Mouse (Mus musculus) v-Abl transformed pro-B cells (cell line): ENCODE results near the gene Scnn1a.

Experiments
- in situ Hi-C, 2 experiments: fragments of 400-800 bp; cut with MboI; formaldehyde crosslinking; loops; one replicate each; pipeline ENCODE4 v1.15.1; 2025; ENCODE audit not compliant: unreplicated experiment in 2 of 2

The Scnn1a gene

DNA sequence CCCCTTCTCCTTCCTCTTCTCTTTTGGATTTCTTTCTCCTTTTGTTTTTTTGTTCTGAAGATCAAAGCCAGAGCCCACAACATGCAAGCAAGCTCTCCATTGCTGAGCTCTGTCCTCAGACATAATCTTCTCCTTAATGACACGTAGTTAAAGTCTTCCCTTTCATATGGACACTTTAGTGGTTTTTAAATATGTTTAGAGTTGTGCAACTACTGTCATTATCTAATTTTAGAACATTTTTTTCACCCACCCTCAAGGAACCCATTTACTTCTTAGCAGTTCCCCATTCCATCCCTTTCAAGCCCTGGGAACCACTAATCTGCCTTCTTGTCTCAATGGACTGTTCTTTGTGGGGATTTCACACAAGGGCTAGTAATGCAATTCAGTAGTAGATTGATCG lies 13.9 kb downstream of the Scnn1a start:
- in situ Hi-C loops: no loop called here

DNA sequence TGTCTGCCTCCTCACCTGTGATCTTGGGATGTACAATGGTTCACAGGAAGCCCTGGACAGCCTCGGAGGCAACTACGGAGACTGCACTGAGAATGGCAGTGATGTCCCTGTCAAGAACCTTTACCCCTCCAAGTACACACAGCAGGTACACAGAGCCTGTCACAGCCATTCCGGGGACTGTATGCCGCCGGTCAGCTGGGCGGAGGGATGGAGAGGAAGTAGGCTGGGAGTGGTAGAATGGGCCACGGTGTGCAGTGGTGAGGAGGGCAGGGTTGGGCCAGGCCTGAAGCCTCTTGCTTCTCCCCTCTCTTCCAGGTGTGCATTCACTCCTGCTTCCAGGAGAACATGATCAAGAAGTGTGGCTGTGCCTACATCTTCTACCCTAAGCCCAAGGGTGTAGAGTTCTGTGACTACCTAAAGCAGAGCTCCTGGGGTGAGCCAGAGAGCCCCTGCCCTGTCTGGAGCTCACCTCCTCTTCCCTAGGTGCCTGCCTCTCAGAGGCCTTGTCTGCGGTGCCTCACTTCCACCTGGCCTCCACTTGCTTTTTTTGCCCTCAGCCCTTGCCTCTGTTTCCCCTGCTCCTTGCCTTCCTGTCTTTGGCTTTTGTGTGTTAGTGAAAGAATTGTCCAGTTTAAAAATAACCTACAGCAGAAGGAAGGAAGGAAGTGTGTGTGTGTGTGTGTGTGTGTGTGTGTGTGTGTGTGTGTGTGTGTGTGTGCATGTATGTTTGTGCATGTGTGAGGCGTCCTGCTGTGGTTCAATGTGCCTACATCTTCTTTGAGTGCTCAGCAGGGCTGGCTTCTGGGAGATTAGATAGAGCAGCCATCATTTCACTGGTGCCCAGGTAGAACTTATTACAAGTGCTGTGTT lies 18.6 kb downstream of the Scnn1a start:
- in situ Hi-C loops: no loop called here

DNA sequence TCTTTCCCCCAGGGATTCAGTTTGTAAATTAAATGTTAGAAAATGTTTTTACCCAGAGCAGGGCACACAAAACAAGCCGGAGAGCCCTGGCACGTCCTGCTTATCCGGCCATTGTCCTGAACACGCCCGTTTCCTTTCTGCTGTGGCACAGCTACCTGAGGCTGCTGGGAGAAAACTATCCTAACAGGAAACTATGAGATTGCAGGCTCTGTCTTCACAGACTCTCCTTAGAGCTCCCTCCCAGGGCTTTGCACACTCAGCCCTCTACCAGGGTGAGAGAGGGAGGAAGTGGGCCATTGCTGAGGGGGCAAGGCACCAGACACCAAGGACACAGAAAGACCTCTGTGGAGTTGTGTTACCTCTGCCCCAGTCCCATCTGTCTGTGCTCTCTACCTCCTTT lies 19.8 kb downstream of the Scnn1a start:
- in situ Hi-C loops: no loop called here

DNA sequence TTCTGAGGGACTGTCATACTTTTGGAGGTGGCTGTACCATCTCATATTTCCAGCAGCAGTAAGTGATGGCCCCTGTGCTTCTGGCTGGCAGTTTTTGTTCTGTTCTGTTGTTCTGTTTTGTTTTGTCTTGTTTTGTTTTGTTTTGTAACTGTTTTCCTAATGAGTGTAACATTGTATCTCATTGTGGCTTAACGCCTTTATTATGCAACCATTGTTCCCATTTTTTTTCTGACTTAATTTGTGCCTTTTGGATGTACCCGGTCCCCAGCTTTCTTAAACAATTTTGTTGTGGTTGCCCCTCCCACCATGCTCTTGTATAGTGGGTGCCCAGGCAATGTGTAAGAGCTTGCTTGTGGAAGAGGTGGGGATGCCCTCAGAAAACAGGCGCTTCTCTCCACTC lies 21.7 kb downstream of the Scnn1a start:
- in situ Hi-C loops: no loop called here

DNA sequence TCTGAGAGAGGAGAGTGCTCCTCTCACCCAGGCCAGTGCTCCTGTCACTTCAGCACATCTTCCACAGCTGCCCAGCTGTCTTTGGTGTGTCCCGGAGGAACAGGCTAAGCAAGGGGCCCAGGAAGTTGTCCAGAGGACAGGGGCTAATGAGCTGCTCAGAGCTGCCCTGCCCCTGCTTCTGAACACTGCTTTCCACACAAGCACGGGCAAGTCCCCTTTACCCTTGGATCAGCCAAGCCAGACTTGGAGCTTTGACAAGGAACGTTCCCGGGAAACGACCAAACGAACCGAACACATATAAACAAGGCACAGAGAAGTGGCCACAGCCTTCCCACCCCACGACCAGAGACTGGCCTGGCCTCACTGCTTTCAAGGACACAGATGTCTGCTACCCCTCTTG lies 23.6 kb downstream of the Scnn1a start:
- in situ Hi-C loops: no loop called here

DNA sequence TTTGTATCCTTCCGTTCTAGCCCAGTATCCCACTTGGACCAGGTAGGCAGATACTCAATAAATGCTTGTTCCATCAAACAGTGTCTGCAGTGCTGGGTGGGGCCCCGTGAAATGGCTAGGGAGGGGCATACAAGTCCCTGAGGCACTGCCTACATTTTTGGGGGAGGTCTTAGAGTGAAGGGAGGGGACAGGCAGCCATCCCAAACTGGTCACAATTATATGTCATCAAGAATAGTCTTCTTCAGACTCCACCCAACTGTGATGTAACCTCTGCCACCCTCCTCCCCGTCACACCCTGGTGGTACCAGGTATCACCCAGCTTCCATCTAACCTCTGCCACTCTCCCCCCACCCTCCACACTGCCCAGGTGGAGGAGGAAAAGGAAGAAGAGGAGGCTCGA lies 24.4 kb downstream of the Scnn1a start:
- in situ Hi-C loops: no loop called here

DNA sequence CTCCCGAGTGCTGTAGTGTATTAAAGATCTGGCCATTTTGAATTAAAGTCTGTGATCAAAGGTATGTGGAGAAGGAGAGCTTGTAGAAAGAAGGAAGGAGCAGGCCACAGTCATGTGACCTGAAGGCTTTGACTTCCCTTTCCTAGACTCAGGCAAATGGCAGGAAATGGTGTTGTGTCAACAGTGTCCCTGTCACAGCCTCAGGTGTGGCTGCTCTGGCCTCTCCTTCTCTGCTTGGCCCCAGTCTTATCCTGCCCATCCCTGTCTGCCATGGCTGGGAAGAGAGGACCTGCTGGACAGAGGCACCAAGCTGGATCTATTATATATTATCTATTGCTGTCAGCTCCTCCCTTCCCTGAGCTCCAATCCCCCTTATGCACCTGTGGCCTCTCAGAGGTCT lies 25.2 kb downstream of the Scnn1a start:
- in situ Hi-C loops: no loop called here

DNA sequence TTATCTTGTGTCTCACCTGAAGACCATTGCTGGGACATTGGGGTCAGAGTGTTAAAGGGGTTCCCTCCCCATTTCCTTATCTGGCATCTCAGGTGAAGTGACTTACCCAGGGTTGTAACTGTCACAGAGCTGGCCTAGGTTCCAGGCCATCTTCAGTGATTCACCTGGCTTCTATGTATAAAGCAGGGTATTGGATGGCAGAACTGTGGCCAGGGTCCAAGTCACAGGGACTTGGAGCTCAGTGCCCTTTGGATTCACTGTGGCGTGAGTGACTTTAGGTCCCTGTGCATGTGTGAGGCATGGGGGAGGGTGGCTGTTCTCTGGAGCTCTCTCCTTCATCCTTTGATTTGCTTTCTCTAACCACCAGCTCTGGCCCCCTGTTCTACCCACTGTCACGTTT lies 25.6 kb downstream of the Scnn1a start:
- in situ Hi-C loops: no loop called here

DNA sequence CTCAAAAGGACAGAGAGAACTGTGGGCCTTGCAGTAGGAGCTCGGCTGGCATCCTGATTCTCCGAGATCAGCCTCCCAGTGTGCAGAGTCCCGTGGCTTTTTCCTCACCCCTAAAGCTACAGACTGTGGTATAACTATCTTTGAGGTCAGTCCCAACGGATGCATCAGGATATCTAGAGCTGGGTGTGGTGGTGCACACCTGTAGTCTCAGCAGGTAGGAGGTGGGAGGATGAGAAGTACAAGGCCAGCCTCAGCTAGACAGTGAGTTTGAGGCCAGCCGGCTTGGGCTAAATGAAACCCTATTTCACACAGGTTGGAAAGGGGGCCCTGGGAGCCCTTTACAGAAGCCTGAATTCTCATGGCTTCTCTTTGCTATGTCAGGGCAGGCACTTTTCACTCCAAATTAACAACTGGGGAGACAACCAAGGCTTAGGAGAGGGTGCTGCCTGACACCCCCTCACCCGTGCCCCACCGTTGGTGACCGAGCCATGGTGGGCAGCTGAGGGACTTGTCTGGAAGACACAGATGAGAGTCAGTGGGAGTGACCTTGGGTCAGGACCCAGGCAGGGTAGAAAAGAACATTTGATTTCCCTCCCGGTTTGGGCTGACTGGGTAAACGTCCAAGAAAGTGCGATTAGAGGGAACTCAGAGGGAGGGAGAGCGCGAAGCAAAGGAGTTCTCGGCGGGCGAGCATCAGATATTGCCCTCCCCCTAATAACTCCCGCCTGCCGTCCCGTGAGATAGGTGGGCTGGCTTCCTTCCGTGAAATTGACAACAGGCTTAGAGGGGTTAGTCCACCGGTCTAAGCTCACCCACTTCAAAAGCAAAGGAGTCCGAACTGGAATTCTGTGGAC lies 28.5 kb downstream of the Scnn1a start, which contains the start of gene Tnfrsf1a:
TSS of gene Tnfrsf1a (plus strand) at position 642 of the 854 bp plus-strand sequence.
- in situ Hi-C loops: no loop called here

DNA sequence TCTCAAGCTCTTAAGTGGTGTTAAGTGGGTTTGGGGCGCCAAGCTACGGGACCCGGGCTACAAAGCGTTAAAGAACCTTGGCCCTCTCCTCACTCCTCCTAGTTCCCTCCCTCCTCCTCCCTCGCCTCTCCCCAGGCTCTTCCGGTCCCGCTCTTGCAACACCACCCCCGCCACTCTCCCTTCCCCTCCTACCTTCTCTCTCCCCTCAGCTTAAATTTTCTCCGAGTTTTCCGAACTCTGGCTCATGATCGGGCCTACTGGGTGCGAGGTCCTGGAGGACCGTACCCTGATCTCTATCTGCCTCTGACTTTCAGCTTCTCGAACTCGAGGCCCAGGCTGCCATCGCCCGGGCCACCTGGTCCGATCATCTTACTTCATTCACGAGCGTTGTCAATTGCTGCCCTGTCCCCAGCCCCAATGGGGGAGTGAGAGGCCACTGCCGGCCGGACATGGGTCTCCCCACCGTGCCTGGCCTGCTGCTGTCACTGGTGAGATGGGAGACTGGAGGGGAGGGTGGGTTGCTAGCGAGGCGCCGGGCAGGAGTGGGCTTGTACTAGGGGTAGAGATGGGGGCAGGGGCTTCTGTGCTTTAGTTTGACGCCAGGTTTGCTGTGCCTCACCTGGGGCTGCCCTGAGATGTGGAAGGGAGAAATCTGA lies 29.2 kb downstream of the Scnn1a start:
- in situ Hi-C loops: no loop called here

DNA sequence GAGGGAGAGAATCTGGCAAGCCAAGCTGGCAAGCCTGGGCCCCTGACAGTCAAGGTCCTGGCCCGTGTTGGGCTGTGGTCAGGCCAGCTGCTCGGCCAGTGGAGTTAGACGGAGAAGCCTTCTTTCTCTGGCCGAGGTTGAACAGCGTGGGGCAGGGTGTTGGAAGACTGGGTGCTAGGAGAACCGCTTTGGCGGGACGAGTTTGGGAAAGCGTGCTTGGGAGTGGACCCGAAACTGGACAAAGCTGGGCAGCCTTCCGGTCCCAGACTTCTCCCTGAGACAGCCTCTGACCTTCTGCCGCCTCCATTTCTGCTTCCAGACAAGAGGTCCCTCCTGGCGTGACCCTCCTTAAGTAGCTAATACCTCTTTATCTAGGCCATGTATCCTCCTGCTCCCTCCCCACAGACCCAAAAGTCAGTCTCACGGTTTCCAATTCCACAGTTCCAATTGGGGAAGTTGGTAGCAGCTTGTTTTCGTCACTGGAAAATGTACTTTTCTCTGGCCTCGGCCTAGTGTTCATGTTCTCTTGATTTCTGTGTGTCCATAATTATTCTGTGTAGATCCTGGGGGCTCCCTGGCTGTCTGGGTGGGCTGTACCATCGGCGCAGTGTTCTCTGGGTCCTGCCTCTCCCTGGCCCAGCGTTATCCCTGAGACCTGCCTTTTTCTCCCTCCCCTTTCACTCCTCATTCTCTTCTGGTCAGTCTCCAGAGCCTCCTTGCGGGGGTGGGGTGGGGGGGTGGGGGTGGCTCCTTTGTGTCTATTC lies 30.0 kb downstream of the Scnn1a start:
- in situ Hi-C loops: no loop called here

DNA sequence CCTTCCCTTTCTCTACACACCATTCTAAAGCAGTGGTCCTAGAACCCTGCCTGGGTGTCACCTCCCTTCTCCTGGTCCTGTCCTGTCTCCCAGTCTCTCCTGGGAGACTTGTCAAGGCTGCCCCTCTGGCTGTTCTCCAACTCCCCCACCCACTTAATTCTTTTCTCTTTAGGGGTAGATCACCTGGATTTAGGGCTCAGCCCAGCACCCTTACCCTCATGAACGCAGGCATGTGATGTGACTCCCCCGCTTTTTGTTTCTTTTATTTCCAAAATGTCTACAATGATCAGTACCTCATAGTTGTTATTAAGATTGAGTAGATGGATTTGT lies 30.5 kb downstream of the Scnn1a start:
- in situ Hi-C loops: no loop called here

DNA sequence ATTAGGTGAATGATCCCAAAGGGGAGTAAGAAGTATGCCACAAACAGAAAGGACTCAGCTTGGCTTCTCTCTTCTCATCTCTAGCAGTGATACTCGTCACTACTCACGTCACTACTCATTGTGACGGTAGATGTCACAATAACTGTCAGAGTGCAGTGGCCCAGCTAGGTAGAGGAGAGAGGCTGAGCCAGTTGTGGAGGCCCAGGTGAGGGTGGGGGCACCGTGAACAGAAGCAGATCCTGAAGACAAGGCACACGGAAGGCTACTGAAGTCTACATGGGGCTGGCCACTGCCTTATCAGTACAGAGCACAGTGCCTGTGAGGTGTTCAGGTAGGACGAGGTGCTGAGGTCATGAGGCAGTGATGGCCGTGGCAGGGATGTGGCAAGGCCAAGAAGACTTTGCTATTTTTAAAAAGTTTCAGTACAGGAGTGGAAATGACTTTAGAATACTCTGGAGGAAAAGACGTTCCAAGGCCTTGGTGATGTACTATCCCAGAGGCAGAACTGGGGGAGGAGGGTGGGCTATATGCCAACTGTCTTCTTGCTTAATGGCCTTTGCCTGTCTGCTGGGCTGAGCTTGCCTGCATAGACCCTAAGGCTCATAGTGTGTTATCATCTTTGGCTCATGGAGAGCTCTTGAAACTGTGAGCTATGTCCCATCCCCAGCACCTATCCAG lies 31.0 kb downstream of the Scnn1a start:
- in situ Hi-C loops: no loop called here

DNA sequence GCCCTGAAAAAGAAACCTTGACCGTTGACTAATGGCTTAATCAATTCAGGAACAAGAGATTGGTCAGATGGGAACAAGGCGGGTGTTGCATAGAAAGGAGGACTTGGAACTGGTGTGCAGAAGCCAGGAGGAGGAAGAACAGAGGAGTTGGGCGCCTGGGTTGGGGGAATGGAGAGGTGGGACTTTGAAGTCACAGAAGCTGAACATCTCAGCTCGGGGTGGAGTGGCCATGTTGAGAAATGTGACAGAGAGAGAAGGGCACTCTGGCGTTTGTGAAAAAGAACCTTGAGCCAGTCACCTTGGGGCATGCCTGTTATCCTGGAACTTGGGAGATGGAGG lies 31.6 kb downstream of the Scnn1a start:
- in situ Hi-C loops: no loop called here

DNA sequence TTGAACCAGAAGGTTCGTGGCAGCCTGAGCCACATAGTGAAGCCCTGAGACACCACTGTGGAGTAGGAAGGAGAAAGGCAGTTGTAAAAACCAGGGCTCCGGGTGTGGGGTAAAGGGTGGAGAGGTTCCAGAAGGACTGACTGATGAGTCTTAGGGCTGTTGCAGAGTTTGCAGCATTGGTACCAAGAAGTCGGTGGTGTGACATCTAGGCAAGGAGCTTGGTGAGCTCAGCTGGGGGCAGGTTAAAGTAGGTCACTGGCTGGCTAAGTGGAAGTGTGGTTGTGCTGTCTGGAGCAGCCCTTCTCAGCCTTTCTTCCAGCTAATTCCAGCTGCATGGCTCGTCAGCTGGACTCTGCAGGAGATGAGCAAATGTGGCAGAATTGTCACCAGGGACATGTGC lies 32.4 kb downstream of the Scnn1a start:
- in situ Hi-C loops: no loop called here

DNA sequence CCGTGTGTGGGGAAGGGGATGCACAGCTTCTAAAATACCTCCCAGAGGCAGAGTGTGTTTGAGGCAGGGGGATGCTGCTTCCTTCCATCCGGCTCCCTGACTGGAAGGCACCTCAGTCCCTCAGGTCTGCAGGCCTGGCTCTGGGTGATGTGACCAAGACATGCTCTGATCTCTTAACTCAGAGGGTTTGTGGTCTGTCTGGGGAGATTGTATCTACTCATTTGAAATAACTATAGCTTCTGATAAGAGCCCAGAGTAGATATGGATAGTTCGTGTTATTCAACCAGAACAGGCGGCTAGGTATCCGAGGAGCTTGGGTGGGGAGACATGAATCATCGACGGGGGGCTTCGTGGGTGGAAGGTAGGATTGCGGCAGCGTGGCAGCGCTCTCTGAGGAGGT lies 32.8 kb downstream of the Scnn1a start:
- in situ Hi-C loops: no loop called here

DNA sequence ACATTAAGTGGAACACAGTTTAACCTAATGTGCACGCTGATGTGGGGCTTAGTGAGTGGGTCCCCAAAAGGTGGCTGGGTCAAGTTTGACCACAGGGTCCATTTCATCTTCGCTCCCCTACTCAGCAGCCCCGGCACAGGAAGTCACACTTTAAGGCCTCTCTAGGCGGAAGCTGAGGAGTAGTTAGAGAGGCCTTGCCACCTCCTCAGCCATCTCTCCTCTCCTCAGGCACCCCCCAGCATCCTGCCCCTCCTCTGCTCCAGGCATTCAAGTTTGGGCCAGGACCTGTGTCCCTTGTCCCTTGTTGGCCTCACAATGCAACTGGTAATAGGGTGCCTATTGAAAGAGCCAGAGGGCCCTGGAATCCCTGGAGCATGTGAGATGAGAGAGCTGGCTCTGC lies 33.2 kb downstream of the Scnn1a start:
- in situ Hi-C loops: no loop called here

DNA sequence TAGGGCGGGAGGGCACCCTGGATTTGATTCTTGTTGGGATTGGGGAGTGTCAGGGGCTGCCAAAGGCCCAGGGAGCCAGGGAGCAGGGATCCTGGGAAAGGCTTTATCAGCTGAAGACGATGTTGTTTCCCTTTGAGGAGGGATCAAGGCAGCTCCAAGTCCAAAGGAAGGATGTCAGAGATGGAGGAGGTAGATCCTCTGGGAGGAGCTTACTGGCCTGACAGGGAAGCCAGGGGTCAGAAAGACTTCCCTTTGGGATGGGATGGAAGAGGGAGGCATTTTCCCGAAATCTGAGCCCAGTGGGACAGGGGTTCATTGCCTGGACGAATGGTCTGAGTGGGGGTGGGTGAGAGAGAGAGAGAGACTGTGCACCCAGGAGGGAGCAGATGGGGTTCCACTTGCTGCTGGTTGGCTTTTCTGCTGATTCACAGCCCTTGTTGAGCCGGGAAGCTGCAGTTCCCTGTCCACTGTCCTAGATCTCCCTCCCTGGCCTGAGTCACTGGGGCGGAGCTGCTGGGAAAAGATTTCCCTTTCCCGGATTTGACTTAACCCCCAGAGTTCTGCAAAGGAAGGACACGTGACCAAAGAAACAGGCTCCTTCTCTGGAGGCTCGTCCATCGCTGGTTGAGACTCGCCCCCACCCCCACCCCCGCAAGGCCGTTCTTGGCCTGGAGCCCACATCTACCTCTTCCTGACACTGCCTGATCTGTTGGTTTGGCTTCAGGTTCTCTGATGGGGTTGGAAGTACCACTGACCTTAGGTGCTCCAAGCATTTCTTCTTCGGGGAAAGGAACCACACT lies 34.1 kb downstream of the Scnn1a start:
- in situ Hi-C loops: no loop called here

DNA sequence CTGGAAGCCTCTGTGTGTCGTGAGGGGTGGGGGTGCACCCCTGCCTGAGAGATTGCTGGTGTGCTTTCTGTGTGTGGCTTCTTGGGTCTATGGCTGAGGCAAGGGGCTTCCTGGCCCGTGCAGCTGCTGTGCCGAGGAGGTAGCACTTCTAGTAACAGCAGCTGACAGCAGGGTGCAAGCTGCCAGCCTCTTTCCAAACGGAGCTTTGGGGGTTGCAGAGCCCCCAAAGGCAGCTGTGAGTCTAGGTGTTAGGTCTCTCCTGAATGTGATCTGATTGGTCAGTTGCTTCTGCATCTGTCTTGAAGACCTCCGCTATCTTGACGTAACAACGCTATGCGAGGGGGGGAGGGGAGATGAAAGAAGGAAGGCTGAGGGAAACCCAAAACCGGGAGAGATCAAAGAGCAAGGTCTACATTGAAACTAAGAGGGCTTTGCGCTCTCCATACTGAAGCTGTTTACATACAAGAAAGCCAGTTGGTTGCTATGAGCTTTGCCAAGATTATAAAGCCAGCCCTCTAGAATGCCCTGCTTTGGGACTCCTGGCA lies 34.8 kb downstream of the Scnn1a start:
- in situ Hi-C loops: no loop called here
